Mouse (Mus musculus) inflammation-experienced regulatory T-cells, adult 6 months (primary cell): ENCODE results near the gene Gm6096. TPM values are rescaled to one million over a fixed set of nuclear protein-coding genes. Genes with fewer than 3 reads are reported as not detected.
"Not testable (repeated sequence)": the region's sequence is repeated elsewhere in the genome, so short reads cannot be mapped to it uniquely, and the experiment has no call there.

Experiments used
- ATAC-seq: one replicate; pipeline ENCODE4 v1.8.0; 2017
- polyA plus RNA-seq, 3 experiments: library from polyadenylated mRNA; unstranded; fragments of 100-300 nt; shearing (Covaris generic); gene quantifications; one replicate each; pipeline ENCODE4 v1.2.1; 2017

Gm6096 gene
- not detected for polyA plus RNA-seq

DNA sequence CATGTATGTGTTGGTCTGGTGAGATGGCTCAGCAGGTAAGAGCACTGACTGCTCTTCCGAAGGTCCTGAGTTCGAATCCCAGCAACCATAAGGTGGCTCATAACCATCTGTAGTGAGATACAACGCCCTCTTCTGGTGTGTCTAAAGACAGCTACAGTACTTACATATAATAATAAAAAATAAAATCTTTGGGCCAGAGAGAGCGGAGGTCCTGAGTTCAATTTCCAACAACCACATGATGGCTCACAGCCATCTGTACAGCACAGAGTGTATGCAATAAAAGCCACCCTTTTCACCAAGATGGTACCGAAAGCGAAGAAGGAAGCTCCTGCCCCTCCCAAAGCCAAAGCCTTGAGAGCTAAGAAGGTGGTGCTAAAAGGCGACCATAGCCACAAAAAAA lies at the start of gene Gm6096:
Gm6096 (plus strand) TSS at position 301 of the 400 bp plus-strand sequence.
- no peak for ATAC-seq

DNA sequence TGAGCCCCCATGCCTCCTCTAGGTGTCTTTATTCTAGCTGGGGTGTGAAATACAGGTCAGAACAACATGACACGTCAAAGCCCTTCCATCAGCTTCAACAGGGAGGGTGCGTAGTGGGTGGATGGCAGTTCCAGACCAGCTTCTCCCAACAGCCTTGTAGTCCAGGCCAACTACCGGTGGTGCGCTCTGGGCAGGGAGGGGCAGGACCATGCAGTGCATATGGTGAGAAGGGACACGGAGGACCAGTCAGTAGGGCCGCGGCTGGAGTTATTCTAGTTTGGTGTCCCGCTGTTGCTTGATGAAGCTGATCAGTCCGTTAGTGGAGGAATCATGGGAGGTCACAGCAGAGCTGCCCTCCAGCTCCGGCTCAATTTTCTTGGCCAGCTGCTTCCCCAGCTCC lies 48.7 kb upstream of the Gm6096 start:
- not testable (repeated sequence) for ATAC-seq

DNA sequence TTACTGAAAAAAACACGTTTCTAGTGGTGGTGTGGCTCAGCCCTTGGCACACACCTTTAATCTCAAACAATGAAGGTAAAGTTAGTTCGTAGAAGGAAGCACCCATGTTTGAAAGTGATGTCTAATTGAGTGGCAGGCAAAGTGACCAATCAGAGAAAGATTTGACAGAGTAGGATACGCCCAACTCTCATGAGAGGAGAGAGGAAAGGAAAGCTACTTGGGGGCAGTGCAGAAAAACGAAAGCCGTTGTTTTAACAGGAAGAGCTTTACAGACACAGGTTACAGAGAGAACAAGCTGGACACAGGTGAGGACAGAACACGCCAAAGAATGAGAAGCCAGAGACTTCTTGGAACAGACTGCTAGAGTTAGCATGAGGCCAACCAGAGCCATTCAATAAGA lies 44.5 kb upstream of the Gm6096 start:
- ATAC-seq = no peak

DNA sequence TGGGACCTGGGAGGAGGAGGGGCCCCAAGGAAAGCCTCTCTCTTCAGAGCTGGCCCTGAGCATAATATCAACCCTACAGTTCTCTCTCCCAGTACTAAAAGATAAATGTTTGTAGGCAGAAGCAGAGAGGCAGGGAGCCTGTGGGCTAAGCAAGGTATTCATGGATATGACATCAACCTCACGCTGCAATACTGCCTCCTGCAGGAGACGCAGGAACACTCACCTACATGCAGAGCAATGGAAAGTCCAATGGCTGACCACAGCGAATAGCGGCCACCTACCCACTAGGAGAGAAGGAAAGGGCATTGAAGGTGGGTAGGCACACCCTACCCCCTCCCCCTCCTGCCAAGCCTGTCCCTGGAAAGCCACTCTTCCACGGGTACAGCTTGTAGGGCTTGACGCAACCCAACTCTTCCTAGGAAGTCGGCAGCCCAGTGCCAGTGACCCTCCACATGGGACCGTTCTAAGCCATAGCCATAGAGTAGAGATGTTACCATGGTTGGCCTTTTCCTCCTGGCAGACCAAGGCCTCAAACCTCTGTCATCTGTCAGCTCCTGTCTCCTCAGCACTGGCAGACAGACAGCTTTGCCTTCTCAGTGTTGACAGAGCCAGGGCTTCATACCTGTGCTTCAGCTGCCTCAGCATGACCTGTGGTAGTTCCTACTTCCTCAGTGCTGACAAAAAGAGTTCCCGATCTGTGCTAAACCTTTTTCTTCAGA lies 42.7 kb upstream of the Gm6096 start:
- ATAC-seq = no peak

DNA sequence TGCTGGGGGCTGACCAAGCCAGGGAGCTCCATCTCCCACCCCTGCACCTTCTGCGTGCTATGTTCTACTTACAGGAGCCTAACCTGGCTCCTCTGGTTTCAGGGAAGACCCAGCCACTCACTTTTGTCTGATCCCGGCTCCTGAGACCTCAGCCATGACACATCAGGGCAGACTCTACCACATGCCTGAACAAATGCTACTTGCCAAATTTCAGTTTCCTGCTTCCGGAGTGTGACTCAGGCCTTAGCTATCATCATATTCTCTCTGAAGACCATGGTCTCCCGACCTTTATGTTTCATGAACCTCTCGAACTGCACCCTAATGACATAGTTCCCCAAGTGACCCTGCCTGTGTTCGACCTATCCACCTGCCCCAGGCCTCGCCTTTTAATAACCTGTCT lies 37.6 kb upstream of the Gm6096 start:
- ATAC-seq = no peak

DNA sequence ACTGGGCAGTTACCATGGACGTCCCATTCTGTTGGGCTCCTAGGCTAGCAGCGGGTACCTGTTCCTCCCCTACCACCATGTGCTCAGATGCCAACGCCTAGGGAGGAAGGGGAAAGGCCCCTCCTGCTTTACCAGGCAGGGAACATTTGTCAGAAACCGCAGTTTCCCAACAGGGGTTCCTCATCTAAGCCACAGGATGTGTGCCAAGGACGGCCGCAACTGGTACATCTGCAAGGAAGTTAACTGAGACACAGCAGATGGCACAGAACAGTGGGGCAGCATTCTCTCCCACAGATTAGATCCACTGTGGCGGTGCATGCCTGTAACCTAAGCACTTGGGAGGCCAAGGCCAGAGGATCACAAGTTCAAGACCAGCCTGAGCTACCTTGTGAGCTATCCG lies 36.2 kb upstream of the Gm6096 start:
- no peak for ATAC-seq

DNA sequence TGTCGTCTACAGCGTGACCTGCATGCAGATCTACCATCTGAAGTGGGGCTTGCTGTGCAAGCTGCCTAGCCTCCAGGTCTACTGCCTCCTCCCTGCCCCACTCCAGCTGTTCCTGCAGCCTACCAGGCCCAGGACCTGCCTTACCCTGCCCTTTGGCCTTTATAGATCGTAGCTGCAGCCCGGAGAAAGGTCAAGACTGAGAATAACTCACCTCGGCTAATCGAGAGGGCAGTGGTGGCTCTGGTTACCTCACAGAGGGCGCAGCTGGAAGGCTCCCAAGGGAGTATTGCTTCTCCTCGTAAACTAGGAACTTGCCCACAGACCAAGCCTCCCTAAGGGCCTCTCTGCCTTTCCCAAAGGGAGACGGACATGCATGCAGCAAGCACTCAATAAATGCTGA lies 35.4 kb upstream of the Gm6096 start:
- no peak for ATAC-seq

DNA sequence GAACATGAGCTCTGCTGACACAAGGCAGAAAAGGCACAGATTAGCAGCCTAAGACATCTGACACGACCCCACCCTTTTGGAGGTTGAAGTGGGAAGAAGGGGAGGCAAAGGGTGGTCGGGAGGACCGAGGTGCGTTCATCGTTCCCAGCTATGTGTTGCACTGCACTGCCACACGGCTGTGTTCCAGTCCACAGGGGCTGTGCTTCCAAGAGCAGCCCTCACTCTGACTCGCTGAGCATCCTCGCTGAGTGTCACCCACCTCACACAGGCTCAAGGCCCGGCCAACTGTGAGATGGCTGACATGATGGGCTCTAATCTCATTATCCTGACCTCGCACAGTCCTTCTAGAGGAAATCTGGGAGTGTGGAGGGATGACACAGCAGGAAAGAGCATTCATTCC lies 34.4 kb upstream of the Gm6096 start:
- ATAC-seq = no peak

DNA sequence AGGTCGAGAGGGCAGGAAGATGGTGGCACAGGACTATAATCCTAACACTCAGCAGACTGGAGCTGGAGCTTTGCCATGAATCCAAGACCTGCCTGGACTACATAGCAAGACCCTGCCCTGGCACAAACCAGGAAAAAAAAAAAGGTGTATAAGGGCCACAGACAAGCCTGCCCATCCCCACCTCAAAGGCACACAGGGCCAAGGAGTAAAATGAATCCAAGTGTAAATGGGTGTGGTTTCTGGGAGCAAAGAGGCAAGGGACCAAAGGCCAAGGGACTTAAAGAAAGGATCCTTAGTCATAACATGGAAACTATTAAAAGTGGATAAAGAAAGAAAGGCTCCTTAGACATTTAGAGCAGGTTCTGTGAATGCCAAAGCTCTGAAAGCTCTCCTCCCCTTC lies 32.3 kb upstream of the Gm6096 start:
- ATAC-seq = no peak

DNA sequence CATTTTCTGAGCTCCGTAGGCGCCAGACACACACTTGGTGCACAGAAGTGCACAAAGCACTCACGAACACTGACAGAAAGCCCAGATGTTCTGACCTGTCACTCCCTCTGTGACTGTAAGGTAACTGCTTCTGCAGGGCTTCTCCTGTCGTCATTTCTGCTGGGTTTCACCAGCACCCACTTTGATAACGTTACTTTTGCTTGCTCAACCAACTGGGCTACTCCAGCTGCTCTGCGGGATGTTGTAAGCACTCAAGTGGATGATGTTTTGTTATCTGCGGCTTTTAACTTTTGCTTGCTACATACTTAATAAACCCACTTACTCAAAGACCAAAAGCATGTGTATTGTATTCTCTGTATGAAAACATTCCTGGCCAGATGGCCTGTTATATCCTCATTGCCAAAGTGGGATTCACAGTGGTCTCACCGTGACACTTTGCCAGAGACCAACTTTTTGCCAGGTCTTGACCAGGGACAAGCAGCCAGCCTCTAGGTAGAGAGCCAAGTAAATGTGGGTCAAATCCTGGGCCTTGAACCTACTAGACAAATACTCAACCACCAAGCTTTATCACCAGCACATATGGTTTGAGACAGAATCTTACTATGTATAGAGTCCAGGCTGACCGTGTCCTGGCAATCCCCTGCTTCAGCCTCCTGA lies 29.1 kb upstream of the Gm6096 start:
- ATAC-seq = no peak

DNA sequence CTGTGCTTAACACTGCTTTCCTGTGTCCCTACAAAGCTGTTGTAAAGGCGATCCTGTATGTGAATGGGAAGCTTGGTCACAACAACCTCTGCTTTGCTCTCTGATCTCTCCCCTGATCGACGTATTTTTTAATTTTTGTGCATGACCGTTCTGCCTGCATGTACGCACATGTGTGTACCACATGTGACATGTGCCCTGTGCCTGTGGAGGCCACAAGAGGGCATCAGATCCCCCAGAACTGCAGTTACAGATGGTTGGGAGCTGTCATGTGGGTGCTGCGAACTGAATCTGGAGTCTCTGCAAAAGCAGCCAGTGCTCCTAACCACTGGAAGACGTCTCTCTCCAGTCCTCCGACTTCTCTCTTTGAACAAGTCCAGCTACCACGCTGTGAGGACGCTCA lies 28.5 kb upstream of the Gm6096 start:
- no peak for ATAC-seq

DNA sequence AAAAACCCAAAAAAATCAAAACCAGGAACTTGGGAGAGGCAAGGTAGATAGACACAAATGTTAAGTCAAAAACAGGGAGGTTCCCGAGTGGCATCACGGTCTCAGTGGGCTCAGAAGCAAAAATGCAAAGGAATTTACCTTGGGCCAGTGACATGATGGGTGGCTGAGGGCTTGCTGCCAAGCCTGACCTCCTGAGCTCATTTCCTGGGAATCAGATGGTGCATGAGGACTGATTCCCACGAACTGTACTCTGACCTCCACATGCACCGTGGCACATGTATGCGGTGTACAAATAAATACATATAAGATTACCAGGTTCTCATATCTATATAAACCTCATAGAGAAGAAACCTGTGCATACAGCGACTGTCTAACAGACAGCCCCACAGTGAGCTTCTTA lies 26.5 kb upstream of the Gm6096 start:
- no peak for ATAC-seq

DNA sequence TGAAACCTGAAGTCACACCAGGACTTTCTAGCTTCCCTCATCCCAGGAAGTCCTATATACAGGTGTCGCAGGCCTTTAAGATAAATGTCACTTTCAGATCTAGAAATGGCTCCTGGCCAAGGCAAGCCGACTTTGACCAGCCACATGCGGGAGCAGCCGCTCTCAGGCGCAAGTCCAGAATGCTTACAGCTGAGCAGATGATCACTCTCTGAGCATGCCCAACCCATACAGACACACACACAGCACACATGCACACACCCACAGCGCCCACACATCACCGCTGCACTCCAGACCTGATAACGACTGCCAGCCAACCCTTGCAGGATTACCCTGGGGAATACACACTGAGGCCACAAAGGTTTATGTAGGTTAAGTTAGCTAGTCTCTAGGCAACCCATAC lies 24.8 kb upstream of the Gm6096 start:
- no peak for ATAC-seq

DNA sequence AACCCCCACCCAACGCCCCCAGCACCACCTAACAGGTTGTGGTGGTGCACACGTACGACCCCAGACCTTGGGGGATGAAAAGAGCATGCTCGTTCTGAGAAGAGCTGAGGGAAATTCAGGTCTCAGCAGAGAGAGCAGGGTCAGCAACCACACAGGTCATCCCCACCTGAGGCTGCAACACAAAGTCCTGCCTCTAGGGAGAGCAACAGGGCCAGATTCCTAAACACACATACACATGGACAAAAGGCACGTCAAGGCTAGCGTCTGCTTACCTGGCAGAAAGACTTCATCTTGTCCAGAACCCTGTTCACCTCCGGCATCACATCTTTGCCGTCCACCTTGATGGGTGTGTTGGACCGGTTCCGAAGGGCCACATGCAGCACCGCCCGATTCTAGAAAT lies 24.0 kb upstream of the Gm6096 start:
- no peak for ATAC-seq

DNA sequence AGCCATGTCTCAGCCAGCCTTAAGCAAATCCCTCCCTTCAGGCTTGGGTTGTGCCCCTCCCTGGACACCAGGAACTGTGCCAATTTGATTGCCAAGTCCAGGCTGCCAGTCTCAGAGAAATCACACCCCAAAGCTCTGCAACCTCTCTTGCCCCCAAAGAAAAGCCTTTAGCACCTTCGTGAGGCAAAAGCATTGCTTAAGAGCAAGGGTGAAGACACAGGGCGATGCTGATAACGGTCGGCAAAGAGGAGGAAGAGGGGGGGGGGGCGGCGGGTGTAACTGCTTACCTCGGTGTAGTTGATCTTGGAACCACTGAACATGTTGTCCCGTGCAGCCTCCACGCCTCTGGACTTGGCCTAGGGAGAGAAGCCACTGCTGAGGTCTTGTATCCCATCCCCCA lies 22.2 kb upstream of the Gm6096 start:
- no peak for ATAC-seq

DNA sequence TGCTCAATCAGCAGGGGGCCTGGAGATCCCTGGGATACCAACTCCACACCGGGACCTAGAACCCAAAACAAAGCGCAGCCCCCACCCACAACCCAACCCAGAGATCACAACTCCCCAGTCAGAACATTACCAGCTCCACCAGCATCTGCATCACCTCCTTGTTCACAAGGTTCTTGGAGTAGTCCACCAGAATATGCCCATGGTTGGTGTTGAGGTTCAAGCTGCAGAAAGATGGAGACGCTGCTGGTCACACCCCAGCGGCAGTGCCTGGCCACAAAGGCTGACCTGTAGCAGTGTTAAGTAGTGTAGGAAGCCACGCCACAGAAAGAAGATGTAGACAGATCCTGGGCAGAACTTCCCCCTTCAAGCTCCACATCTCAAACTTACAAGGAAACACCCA lies 21.7 kb upstream of the Gm6096 start:
- no peak for ATAC-seq

DNA sequence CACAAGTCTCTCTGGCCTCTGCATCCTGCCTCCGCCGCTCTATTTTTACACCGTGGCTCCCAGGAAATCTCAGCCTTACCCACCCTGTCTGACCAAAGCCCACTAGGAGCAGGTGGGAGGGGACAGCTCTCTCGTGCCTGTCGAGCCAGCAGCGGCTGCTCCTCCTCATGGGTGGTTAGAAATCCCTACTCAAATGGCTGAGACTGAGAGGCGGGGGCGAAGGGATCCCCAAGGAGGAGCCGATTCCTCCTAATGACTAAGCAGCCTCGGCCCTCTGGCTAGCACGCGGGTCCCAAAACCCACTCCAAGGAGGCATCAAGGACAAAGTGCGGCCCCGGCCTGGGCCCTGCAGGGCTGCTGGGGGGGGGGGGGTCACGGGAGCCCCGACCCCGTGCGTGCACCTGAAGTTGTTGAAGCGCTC lies 21.1 kb upstream of the Gm6096 start:
- ATAC-seq = no peak

DNA sequence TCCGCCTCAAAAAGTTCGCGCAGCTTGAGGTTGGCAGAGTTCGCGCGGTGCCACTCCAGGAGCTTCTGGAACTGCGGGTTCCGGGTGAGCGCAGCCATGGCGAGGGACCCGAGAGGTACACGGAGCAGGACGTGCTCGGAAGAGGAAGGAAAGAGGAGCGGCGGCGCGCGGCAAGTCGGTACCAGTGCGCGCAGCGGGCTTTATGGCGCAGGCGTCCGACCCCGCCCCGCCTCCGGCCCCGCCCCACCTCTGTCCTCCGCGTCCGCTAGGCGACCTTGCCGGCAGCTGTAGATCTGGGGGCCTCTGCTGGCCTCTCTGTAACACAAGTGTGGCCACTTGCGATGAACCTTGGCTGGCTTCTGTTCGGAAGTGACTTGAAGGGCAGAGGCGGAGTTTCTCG lies 20.7 kb upstream of the Gm6096 start, which contains the start of gene Gpi1:
Gpi1 (minus strand) TSS at position 221 of the 400 bp plus-strand sequence.
- ATAC-seq = peak; percentile 56

DNA sequence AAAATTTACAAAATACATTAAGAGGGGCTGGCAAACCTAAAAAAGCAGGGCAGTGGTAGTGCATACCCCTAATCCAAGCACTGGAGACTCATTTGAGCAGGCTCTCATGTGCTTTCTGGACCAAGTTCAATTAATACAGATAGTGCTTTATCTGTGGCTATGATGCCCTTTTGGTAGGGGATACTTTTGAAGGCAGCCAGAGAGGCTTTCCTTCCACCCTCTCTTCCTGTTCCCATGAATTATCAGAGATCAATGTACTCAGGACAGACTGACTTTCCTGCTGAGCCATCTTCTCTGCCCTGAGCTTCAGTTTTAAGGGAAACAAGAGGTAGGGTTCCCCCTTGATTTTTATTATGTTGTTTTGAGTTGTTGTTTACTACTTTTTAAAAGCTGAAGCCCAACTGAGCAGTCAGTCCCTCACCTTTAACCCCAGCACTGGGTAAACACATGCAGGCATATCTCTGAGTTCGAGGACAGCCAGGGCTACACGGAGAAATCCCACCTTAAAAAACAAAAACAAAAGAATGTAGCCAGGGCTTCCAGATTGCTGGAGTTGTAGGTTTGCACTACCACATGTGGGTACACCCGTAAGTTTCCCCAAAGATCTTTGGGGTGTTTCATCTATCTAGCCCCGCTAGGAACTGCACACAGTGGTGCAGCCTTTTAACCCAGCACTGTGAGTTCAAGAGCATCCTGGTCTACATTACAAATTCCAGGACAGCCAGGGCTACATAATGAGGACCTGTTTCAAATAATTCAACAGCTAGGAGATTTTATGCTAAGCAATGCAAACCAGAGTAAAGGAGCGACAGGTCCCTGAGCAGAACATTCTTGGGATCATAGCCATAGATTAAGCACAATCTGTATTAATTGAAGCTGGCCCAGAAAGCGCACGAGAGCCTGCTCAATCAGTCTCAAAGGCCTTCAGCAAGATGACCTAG lies 17.8 kb upstream of the Gm6096 start:
- no peak for ATAC-seq

DNA sequence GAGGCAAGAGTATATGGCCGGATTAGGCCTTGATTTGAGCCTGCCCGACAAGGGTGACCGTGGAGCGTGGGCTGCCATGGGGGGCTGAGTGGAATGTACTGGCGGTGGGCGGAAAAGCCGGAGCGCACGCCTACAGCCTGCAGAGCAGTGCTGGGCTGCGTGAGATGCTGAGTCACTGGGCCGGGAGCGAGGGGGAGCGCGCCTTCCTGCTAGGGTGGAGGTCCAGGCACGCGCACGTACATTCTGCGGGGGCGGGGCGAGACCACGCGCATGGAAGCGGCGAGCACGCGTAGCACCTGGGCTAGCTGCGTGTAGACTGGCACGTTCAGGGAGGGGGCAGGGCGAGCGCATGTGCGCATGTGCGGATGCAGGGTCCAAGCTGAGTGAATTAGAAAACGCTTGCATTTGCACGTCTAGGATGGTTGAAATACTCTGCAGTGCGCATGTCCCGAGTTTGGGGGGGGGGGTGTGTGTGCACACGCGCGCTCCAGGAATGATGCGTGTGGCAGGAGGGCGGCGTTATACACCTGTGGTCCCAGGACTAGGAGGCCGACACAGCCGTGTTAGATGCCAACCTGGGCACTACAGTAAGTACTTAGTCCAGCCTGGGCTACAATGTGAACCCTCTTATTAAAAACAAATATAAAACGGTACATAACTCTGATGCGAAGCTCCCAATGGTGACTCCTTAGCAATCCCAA lies 16.8 kb upstream of the Gm6096 start:
- peak; percentile 85 for ATAC-seq

DNA sequence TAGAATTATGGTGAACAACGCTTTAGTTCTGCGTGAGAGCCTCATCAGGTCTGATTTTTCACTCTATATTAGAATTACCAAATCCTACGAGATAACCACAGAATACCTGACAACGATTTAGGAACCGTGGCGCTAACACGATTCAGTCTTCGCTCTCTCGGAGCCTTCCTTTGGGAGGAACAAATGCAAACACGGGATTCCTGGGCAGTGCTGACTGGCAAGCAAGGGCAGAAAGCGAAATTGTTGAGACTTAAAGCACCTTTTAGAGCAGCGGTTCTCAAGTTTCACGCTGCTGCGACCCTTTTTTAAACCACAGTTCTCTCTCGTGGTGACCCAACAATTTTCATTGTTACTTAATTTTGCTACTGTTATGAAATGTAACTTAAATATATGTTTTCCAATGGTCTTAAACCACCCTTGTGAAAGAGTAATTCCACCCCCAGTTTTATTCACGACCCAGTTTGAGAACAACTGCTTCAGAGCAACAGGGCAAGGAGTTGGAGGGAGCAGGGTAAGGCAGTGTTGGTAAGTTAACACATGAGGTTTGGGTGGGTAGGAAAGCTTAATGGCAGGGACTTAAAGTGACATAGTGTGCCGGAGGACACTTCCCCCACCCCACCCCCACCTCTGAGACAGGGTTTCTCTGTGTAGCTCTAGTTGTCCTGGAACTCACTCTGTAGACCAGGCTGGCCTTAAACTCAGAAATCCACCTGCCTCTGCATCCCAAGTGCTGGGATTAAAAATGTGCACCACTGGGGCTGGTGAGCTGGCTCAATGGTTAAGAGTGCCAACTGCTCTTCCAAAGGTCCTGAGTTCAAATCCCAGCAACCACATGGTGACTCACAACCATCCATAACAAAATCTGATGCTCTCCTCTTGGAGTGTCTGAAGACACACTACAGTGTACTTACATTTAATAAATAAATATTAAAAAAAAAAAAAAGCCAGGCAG lies 16.0 kb upstream of the Gm6096 start:
- ATAC-seq = no peak

DNA sequence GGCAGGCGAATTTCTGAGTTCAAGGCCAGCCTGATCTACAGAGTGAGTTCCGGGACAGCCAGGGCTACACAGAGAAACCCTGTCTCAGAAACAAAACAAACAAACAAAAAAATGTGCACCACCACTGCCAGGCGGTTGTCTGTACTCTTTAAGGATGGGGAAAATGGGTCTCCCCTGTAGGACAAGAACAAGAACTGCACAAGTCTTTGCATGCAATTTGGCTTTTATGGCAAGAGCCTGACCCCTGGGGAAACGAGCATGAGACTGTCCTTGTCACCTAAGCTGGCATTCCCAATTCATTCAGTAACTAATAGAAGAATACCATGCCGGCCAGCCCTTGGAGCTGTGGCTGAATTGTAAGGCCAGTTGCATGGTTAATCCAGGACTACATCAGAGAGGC lies 15.2 kb upstream of the Gm6096 start:
- ATAC-seq = no peak
